Mouse (Mus musculus) gastrocnemius, postnatal 14 days (tissue): ENCODE results near the gene Gm20431. TPM values are rescaled to one million over a fixed set of nuclear protein-coding genes. Genes with fewer than 3 reads are reported as not detected.

ENCODE experiments used
- DNase-seq: peaks from one replicate; pipeline ENCODE4 v3.0.0; 2021; ENCODE audit warnings: mixed read lengths
- intact Hi-C: fragments of 180-260 bp; cut with DNase I; formaldehyde crosslinking; loops from one replicate; pipeline ENCODE4 v1.15.1; 2025; ENCODE audit warnings: low total_unique reads
- total RNA-seq, 2 experiments: library from RNA; stranded (reverse); gene quantifications; 2 replicates each; pipeline ENCODE4 v1.2.3; 2021

Gm20431 gene
- total RNA-seq, 2 experiments from 2014 or later = 10.3 to 12.3 TPM

- no peak for DNase-seq
- intact Hi-C loops = no loop called here
These were observed 74.3 kb downstream of the Gm20431 start for GRCm38 (mm10) chr2:167586976-167587375.

- intact Hi-C loops = no loop called here
- DNase-seq = peak; percentile 45
These were observed 75.3 kb downstream of the Gm20431 start for GRCm38 (mm10) chr2:167586041-167586440.

- DNase-seq = no peak
- intact Hi-C loops = no loop called here
These were observed 76.0 kb downstream of the Gm20431 start for GRCm38 (mm10) chr2:167585273-167585672.

- DNase-seq = no peak
- intact Hi-C loops = no loop called here
These were observed 77.9 kb downstream of the Gm20431 start for GRCm38 (mm10) chr2:167583161-167583952.

GRCm38 (mm10) chr2:167578521-167578920 is 82.8 kb downstream of the Gm20431 start:
- intact Hi-C loops = no loop called here
- DNase-seq = no peak

- no peak for DNase-seq
- intact Hi-C loops = no loop called here
These were observed 84.0 kb downstream of the Gm20431 start for GRCm38 (mm10) chr2:167577186-167577785.

GRCm38 (mm10) chr2:167576121-167576620 is 85.1 kb downstream of the Gm20431 start:
- intact Hi-C loops = no loop called here
- DNase-seq = no peak

GRCm38 (mm10) chr2:167575581-167575980 is 85.7 kb downstream of the Gm20431 start:
- intact Hi-C loops = no loop called here
- no peak for DNase-seq

- peak; percentile 81 for DNase-seq
- intact Hi-C loops = no loop called here
These were observed 86.5 kb downstream of the Gm20431 start for GRCm38 (mm10) chr2:167574814-167575213.

GRCm38 (mm10) chr2:167571442-167572220 is 89.7 kb downstream of the Gm20431 start:
- no peak for DNase-seq

GRCm38 (mm10) chr2:167570815-167571214 is 90.5 kb downstream of the Gm20431 start:
- no peak for DNase-seq
- intact Hi-C loops = no loop called here

More at GRCm38 (mm10) chr2:167571442-167572220, 89.7 kb downstream of the Gm20431 start:
- intact Hi-C loops = no loop called here

GRCm38 (mm10) chr2:167569934-167570651 is 91.2 kb downstream of the Gm20431 start:
- intact Hi-C loops = no loop called here
- peak; percentile 88 for DNase-seq

- DNase-seq = no peak
- intact Hi-C loops = no loop called here
These were observed 93.2 kb downstream of the Gm20431 start for GRCm38 (mm10) chr2:167568112-167568511.

GRCm38 (mm10) chr2:167565682-167566081 is 95.6 kb downstream of the Gm20431 start:
- intact Hi-C loops = no loop called here
- peak; percentile 81 for DNase-seq

- DNase-seq = no peak
- intact Hi-C loops = no loop called here
These were observed 96.0 kb downstream of the Gm20431 start for GRCm38 (mm10) chr2:167565312-167565656.

GRCm38 (mm10) chr2:167564551-167565311 is 96.6 kb downstream of the Gm20431 start:
- no peak for DNase-seq
- intact Hi-C loops = no loop called here

- no peak for DNase-seq
- intact Hi-C loops = no loop called here
These were observed 97.6 kb downstream of the Gm20431 start for GRCm38 (mm10) chr2:167563703-167564102.

GRCm38 (mm10) chr2:167563035-167563434 is 98.3 kb downstream of the Gm20431 start:
- intact Hi-C loops = no loop called here
- DNase-seq = no peak

GRCm38 (mm10) chr2:167562101-167562500 is 99.2 kb downstream of the Gm20431 start:
- DNase-seq = peak; percentile 70
- intact Hi-C loops = no loop called here
